Mouse (Mus musculus): ENCODE measurements at regions not wholly inside any gene's neighbourhood (a gene's known extent, or its start where the extent isn't known, plus 50 kb on each side); places are given as distances from the start of the nearest gene placed in this dataset.
A peak's percentile ranks its signal among the peaks of the same experiment; 100 is the strongest.

GRCm38 (mm10) chr16:78697514-78698209 is 121.2 kb upstream of the D16Ertd472e start:
- WGBS = 50% methylated on average over 3 of the region's 3 CpGs

DNA sequence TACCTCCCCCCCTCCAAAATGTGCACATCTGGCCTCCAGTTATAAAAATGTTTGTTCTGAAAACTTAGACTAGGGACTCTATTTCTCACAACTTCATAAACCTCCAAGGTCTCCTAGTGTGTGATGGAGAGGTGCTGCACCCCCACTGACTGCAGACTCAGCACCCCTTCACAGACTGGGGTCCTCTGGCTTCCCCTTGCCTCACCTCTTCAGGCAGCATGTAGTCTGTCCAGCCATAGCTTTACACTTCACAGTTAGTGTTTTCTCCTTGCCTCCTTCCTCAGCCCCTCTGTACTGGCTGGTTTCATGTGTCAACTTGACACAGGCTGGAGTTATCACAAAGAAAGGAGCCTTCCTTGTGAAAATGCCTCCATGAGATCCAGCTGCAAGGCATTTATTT is 111.7 kb upstream of the D16Ertd472e start:
- no peak overlapping the region for H3K9ac ChIP-seq (replicated peaks)
- no peaks in the 10 kb centered on the region for H3K9me3 ChIP-seq
- ATAC-seq (ENCODE audit: insufficient number of reproducible peaks, insufficient read depth, low FRiP score, low TSS enrichment, low read depth) = peak; percentile 69; the same call in 1 of the 2 replicates
- no peaks in the 10 kb centered on the region for H3K36me3 ChIP-seq
- H3K4me2 ChIP-seq = no peak overlapping the region
- H3K27me3 ChIP-seq = no peaks in the 10 kb centered on the region
- no peak overlapping the region for H3K4me3 ChIP-seq (replicated peaks)
- H3K27ac ChIP-seq = peak overlapping the region; percentile 83
- H3K4me1 ChIP-seq (replicated peaks) = peaks cover 6% of the 10 kb centered on the region

More at GRCm38 (mm10) chr16:78697514-78698209, 121.2 kb upstream of the D16Ertd472e start:
- Histone ChIP-seq H3K4me3 (replicated peaks) (no peak overlapping the region), H3K4me1 (replicated peaks) (0 out of 2 replicates have a peak, but pooled peaks cover 4% of the 10 kb centered on the region), H3K9me3 (no peaks in the 10 kb centered on the region), H3K27ac (no peak overlapping the region), H3K9ac (replicated peaks) (no peak overlapping the region), H3K27me3 (no peaks in the 10 kb centered on the region), H3K4me2 (no peak overlapping the region), H3K36me3 (no peaks in the 10 kb centered on the region)
- no peak for ATAC-seq (ENCODE audit: insufficient number of reproducible peaks, insufficient read depth, low FRiP score, low TSS enrichment, low read depth)

GRCm38 (mm10) chr16:78685160-78685559 is 108.7 kb upstream of the D16Ertd472e start:
- Histone ChIP-seq H3K27ac (no peak overlapping the region), H3K4me3 (replicated peaks) (no peak overlapping the region), H3K4me1 (replicated peaks) (peaks cover 6% of the 10 kb centered on the region), H3K27me3 (no peaks in the 10 kb centered on the region), H3K9ac (replicated peaks) (no peak overlapping the region), H3K4me2 (no peak overlapping the region), H3K36me3 (no peaks in the 10 kb centered on the region), H3K9me3 (no peaks in the 10 kb centered on the region)
- 33% methylated on average over 1 of the region's 1 CpGs for WGBS
- ATAC-seq (ENCODE audit: insufficient number of reproducible peaks, insufficient read depth, low FRiP score, low TSS enrichment, low read depth) = no peak

- Histone ChIP-seq H3K9me3 (no peaks in the 10 kb centered on the region), H3K4me2 (no peak overlapping the region), H3K4me3 (replicated peaks) (no peak overlapping the region), H3K4me1 (replicated peaks) (peaks cover 6% of the 10 kb centered on the region), H3K27ac (no peak overlapping the region), H3K27me3 (no peaks in the 10 kb centered on the region), H3K9ac (replicated peaks) (no peak overlapping the region), H3K36me3 (no peaks in the 10 kb centered on the region)
- WGBS = 79% methylated on average over 8 of the region's 8 CpGs
- no peak for ATAC-seq (ENCODE audit: insufficient number of reproducible peaks, insufficient read depth, low FRiP score, low TSS enrichment, low read depth)
These were observed 107.5 kb upstream of the D16Ertd472e start for GRCm38 (mm10) chr16:78684031-78684430.

GRCm38 (mm10) chr16:78661126-78661525 is 84.6 kb upstream of the D16Ertd472e start:
- Histone ChIP-seq H3K4me1 (replicated peaks) (no peaks in the 10 kb centered on the region), H3K9me3 (no peaks in the 10 kb centered on the region), H3K9ac (replicated peaks) (no peak overlapping the region), H3K4me2 (no peak overlapping the region), H3K27ac (no peak overlapping the region), H3K27me3 (no peaks in the 10 kb centered on the region), H3K36me3 (no peaks in the 10 kb centered on the region), H3K4me3 (replicated peaks) (no peak overlapping the region)
- 80% methylated on average over 7 of the region's 7 CpGs for WGBS
- no peak for ATAC-seq (ENCODE audit: insufficient number of reproducible peaks, insufficient read depth, low FRiP score, low TSS enrichment, low read depth)

- no peaks in the 10 kb centered on the region for H3K9me3 ChIP-seq
- H3K4me1 ChIP-seq (replicated peaks) = no peaks in the 10 kb centered on the region; the same call in none of the 2 replicates
- H3K4me2 ChIP-seq = no peak overlapping the region
- no peaks in the 10 kb centered on the region for H3K36me3 ChIP-seq
- no peak overlapping the region for H3K9ac ChIP-seq (replicated peaks)
- no peaks in the 10 kb centered on the region for H3K27me3 ChIP-seq
- 13% methylated on average over 1 of the region's 1 CpGs for WGBS
- ATAC-seq (ENCODE audit: insufficient number of reproducible peaks, insufficient read depth, low FRiP score, low TSS enrichment, low read depth) = no peak
- H3K4me3 ChIP-seq (replicated peaks) = no peak overlapping the region
- no peak overlapping the region for H3K27ac ChIP-seq
These were observed 68.2 kb upstream of the D16Ertd472e start for GRCm38 (mm10) chr16:78644710-78645109.

- 23% methylated on average over 5 of the region's 5 CpGs for WGBS
- H3K4me1 ChIP-seq (replicated peaks) = no peaks in the 10 kb centered on the region; the same call in none of the 2 replicates
- peak; percentile 61; the same call in 1 of the 2 replicates for ATAC-seq (ENCODE audit: insufficient number of reproducible peaks, insufficient read depth, low FRiP score, low TSS enrichment, low read depth)
- H3K4me3 ChIP-seq (replicated peaks) = no peak overlapping the region
- H3K27me3 ChIP-seq = no peaks in the 10 kb centered on the region
- H3K9ac ChIP-seq (replicated peaks) = no peak overlapping the region
- H3K9me3 ChIP-seq = no peaks in the 10 kb centered on the region
- no peaks in the 10 kb centered on the region for H3K36me3 ChIP-seq
- H3K4me2 ChIP-seq = no peak overlapping the region
- H3K27ac ChIP-seq = no peak overlapping the region
These were observed 65.2 kb upstream of the D16Ertd472e start for GRCm38 (mm10) chr16:78641717-78642116.

DNA sequence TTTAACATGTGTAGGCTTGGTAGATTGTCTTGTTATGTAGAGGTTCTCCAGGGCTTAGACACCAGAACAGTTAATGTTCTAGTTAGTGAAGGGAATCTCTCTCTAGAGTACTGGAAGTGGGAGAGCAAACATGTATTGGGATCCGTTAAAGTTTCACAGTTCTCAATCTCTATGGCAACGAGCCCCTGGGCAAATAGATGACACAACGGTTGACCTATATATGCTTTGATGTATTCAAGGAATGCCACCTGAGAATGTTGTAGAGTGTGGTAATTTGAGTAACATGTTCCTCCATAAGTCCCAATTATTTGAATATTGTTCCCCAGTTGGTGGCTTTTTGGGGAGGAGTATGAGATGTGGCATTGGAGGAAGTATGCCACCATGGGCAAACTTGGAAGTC is 64.7 kb upstream of the D16Ertd472e start:
- no peak overlapping the region for H3K9ac ChIP-seq (replicated peaks)
- 56% methylated on average over 3 of the region's 3 CpGs for WGBS
- H3K4me3 ChIP-seq (replicated peaks) = no peak overlapping the region
- H3K27me3 ChIP-seq = no peaks in the 10 kb centered on the region
- H3K27ac ChIP-seq = no peak overlapping the region
- no peaks in the 10 kb centered on the region for H3K9me3 ChIP-seq
- no peaks in the 10 kb centered on the region for H3K36me3 ChIP-seq
- ATAC-seq (ENCODE audit: insufficient number of reproducible peaks, insufficient read depth, low FRiP score, low TSS enrichment, low read depth) = no peak
- H3K4me2 ChIP-seq = no peak overlapping the region
- no peaks in the 10 kb centered on the region; the same call in none of the 2 replicates for H3K4me1 ChIP-seq (replicated peaks)

DNA sequence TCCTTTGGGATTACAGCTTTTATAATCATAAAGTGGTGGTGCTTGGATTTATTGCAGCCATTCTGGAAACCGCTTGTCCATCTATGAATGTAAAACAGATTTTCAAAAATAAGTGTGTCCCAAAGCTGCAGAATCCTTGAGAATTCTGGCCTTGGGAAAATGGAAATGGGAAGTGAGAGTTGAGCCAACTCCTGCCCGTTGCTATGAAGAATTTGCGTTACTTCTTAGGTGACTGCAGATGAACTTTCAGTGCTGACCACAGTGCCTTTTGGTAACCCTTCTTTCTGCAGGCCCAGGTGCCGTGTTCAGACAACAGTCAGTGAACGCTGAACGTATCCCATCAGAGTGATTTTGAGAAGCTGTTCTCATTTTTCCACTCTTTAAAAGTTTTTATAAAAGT is 60.9 kb upstream of the D16Ertd472e start:
- H3K9ac ChIP-seq (replicated peaks) = no peak overlapping the region
- H3K4me1 ChIP-seq (replicated peaks) = no peaks in the 10 kb centered on the region; the same call in none of the 2 replicates
- no peak overlapping the region for H3K27ac ChIP-seq
- WGBS = 88% methylated on average over 6 of the region's 6 CpGs
- no peaks in the 10 kb centered on the region for H3K9me3 ChIP-seq
- no peak for ATAC-seq (ENCODE audit: insufficient number of reproducible peaks, insufficient read depth, low FRiP score, low TSS enrichment, low read depth)
- H3K4me3 ChIP-seq (replicated peaks) = no peak overlapping the region
- no peak overlapping the region for H3K4me2 ChIP-seq
- peaks cover 3% of the 10 kb centered on the region for H3K27me3 ChIP-seq
- H3K36me3 ChIP-seq = no peaks in the 10 kb centered on the region

- no peaks in the 10 kb centered on the region for H3K36me3 ChIP-seq
- no peak for ATAC-seq (ENCODE audit: insufficient number of reproducible peaks, insufficient read depth, low FRiP score, low TSS enrichment, low read depth)
- H3K4me2 ChIP-seq = no peak overlapping the region
- peaks cover 3% of the 10 kb centered on the region for H3K27me3 ChIP-seq
- H3K9me3 ChIP-seq = no peaks in the 10 kb centered on the region
- WGBS = 40% methylated on average over 5 of the region's 5 CpGs
- no peaks in the 10 kb centered on the region; the same call in none of the 2 replicates for H3K4me1 ChIP-seq (replicated peaks)
- H3K9ac ChIP-seq (replicated peaks) = no peak overlapping the region
- no peak overlapping the region for H3K27ac ChIP-seq
- H3K4me3 ChIP-seq (replicated peaks) = no peak overlapping the region
These were observed 60.5 kb upstream of the D16Ertd472e start for GRCm38 (mm10) chr16:78637015-78637414.

- H3K4me2 ChIP-seq = no peak overlapping the region
- no peaks in the 10 kb centered on the region for H3K9me3 ChIP-seq
- H3K27me3 ChIP-seq = peaks cover 3% of the 10 kb centered on the region
- H3K4me3 ChIP-seq (replicated peaks) = no peak overlapping the region
- no peaks in the 10 kb centered on the region for H3K36me3 ChIP-seq
- H3K4me1 ChIP-seq (replicated peaks) = no peaks in the 10 kb centered on the region
- no peak overlapping the region for H3K9ac ChIP-seq (replicated peaks)
- 79% methylated on average over 5 of the region's 5 CpGs for WGBS
- peak; percentile 22; the same call in 1 of the 2 replicates for ATAC-seq (ENCODE audit: insufficient number of reproducible peaks, insufficient read depth, low FRiP score, low TSS enrichment, low read depth)
- no peak overlapping the region for H3K27ac ChIP-seq
These were observed 59.3 kb upstream of the D16Ertd472e start for GRCm38 (mm10) chr16:78635774-78636173.

- H3K9ac ChIP-seq (replicated peaks) = no peak overlapping the region
- no peak overlapping the region for H3K4me2 ChIP-seq
- ATAC-seq (ENCODE audit: insufficient number of reproducible peaks, insufficient read depth, low FRiP score, low TSS enrichment, low read depth) = no peak
- peaks cover 3% of the 10 kb centered on the region for H3K27me3 ChIP-seq
- H3K9me3 ChIP-seq = no peaks in the 10 kb centered on the region
- H3K4me1 ChIP-seq (replicated peaks) = no peaks in the 10 kb centered on the region
- no peak overlapping the region for H3K4me3 ChIP-seq (replicated peaks)
- no peaks in the 10 kb centered on the region for H3K36me3 ChIP-seq
- H3K27ac ChIP-seq = no peak overlapping the region
- WGBS = 23% methylated on average over 8 of the region's 8 CpGs
These were observed 58.7 kb upstream of the D16Ertd472e start for GRCm38 (mm10) chr16:78635257-78635656.
